Mouse (Mus musculus) monocyte, adult 59 days (primary cell): Measurements from ENCODE around the gene 4930562C15Rik. TPM values are rescaled to one million over a fixed set of nuclear protein-coding genes. Genes with fewer than 3 reads are reported as not detected.

Source experiments
- total RNA-seq, 2 experiments: library from RNA; stranded (reverse); gene quantifications; one replicate each; pipeline ENCODE4 v1.2.4; 2023

The 4930562C15Rik gene
- total RNA-seq, result not detected

DNA sequence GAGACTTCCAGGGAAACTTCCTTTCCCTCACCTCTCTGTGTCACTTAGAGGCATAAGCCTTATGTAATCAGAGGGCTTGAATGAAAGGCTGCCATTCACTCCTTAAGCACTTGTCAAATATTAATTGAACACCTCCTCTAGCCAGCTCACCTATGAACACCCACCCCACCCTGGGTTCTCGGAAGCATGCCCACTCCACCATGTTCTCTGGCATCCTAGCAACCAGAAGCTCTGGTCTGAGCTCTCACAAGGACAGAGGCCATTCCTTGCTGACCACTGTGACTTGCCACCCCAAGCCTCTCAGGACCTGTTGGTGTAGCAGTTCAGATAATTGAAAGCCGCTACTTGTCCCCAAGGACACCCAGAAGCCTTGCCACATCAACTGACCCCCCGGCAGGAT is at the start of gene 4930562C15Rik:
TSS of gene 4930562C15Rik (plus strand) at position 226 of the 400 bp plus-strand sequence.

DNA sequence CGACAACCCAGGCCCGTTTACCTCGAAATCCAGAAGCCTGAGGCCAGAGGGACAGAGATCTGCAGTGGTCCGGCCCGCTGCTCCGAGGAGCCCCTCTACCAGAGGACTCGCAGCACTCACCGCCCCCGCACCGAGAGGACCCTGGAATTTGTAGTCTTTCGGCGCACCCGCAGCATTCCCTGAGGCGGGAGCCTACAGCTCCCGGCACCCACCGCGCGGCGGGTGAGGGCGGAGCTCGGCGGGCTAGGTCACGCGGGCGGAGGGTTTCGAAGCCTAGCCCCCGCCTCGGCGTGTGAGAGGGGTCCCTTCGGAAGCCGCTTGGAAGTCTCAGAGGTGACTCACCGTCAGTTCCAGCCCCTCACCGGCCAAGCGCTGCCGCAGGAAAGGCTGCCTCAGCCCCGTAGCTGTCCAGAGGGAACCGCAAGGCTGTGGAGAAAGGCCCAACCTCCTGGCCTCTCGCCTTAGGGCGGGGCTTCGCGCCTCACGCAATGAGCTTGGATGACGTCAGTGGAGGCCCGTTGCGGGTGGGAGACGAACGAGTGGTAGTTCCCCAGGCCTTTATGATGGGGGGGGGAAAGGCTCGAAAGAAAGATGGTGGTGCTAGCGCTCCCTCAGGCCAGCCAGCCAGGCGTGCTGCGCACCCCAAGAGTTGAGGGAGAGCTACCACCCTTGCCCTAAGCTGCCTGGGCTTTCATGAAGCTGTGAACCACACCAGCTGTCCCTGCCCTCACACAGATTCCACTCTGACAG is 45.2 kb upstream of the 4930562C15Rik start, which contains the start of gene Cdip1:
TSS of gene Cdip1 (minus strand) at position 483 of the 750 bp plus-strand sequence.

DNA sequence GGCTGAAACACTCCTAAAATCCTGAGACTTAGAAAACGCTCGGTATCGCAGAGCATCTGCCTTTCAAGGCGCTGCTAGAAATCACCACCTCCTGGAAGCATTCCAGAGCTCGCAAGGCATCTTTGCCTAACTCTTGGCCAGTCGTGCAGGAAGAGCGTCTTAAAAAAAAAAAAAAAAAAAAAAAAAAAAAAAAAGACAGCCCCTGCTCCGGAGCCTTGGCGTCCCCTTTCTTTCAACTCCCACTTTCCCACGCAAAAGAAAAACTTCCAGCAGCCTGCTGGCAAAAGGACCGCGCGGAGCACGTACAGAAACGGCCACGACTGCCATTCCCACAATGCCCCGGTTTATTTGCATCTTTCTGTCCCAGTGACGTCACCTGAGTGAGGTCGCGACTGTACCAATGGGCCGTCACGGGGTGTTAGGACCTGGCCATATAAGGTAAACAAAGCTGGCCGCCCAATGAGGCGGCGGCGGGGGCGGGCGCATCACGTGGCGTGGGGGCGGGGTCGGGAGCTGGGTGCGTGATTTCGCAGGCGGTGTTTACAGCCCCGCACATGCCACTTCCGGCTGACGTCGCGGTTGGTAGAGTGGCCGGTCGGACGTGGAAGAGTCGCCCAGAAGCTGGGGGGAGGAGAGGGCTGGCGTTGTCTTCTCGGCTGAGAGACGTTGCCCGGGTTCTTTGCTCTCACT is 45.1 kb downstream of the 4930562C15Rik start, which contains the start of gene Ubald1:
TSS of gene Ubald1 (minus strand) at position 180 of the 690 bp plus-strand sequence.

GRCm38 (mm10) chr16:4885760-4886689 is 50.8 kb downstream of the 4930562C15Rik start, which contains the start of gene Mgrn1:
Gene Mgrn1 (plus strand): TSS chr16:4886249.

Other genes starting within 250 kb of the 4930562C15Rik start
- 1 to 10 TPM; 1.2 to 2.4 TPM for gene Glis2, start 240.7 kb upstream of the 4930562C15Rik start, total RNA-seq
- gene Pam16, start 210.4 kb upstream of the 4930562C15Rik start, total RNA-seq, result 10 to 100 TPM; 37.4 to 39.3 TPM
- gene Vasn, start 195.5 kb upstream of the 4930562C15Rik start, total RNA-seq, result 1 to 10 TPM in 1 of 2 experiments, under 1 TPM in 1; 0.36 to 2.5 TPM
- 10 to 100 TPM; 21.1 to 22.4 TPM for gene Dnaja3, start 195.4 kb upstream of the 4930562C15Rik start, total RNA-seq
- 100 to 1,000 TPM; 132 to 161 TPM for gene Coro7, start 155.6 kb upstream of the 4930562C15Rik start, total RNA-seq
- gene Nmral1, start 116.1 kb upstream of the 4930562C15Rik start, total RNA-seq, result 10 to 100 TPM in 1 of 2 experiments, 1 to 10 TPM in 1; 9.1 to 11.6 TPM
- gene Hmox2, start 109.1 kb upstream of the 4930562C15Rik start, total RNA-seq, result 10 to 100 TPM; 63.6 to 81.5 TPM
- gene Cdip1, start 45.1 kb upstream of the 4930562C15Rik start, total RNA-seq, result 10 to 100 TPM; 39.5 to 44.0 TPM
- gene Ubald1, start 44.9 kb downstream of the 4930562C15Rik start, total RNA-seq, result 10 to 100 TPM; 80.9 to 88.1 TPM
- 10 to 100 TPM; 67.1 to 77.5 TPM for gene Mgrn1, start 50.8 kb downstream of the 4930562C15Rik start, total RNA-seq
- 10 to 100 TPM; 32.8 to 40.9 TPM for gene Nudt16l1, start 103.3 kb downstream of the 4930562C15Rik start, total RNA-seq
- 10 to 100 TPM; 32.1 to 42.8 TPM for gene Anks3, start 128.8 kb downstream of the 4930562C15Rik start, total RNA-seq
- not detected for gene Sept12, start 162.4 kb downstream of the 4930562C15Rik start, total RNA-seq
- gene Smim22, start 171.9 kb downstream of the 4930562C15Rik start, total RNA-seq, result not detected
- 10 to 100 TPM; 85.5 to 87.1 TPM for gene Rogdi, start 178.1 kb downstream of the 4930562C15Rik start, total RNA-seq
- gene Glyr1, start 214.4 kb downstream of the 4930562C15Rik start, total RNA-seq, result 100 to 1,000 TPM; 117 to 122 TPM
- 10 to 100 TPM; 72.0 to 76.6 TPM for gene Ubn1, start 214.6 kb downstream of the 4930562C15Rik start, total RNA-seq